Mouse (Mus musculus) embryonic facial prominence, embryonic 13.5 days (tissue): ENCODE measurements around the gene Tnfsf18. TPM values are rescaled to one million over a fixed set of nuclear protein-coding genes. Genes with fewer than 3 reads are reported as not detected.

Source experiments
- ATAC-seq: fragments of 200-750 bp; cut with Nextera tagmentation; 2 replicates; pipeline ENCODE4 v1.8.0; 2017; ENCODE audit warnings: low read depth; ENCODE audit not compliant: insufficient number of reproducible peaks, insufficient read depth, low FRiP score, low TSS enrichment
- H3K27ac ChIP-seq: fragments of 300-500 bp; sonication (generic); 2 replicates; pipeline ENCODE4 v1.5.1; 2015; ENCODE audit warnings: moderate library complexity, mild to moderate bottlenecking, inconsistent platforms
- H3K27me3 ChIP-seq: fragments of 300-500 bp; sonication (generic); 2 replicates; pipeline ENCODE4 v1.6.1; 2015; ENCODE audit warnings: mild to moderate bottlenecking, inconsistent platforms
- H3K36me3 ChIP-seq: fragments of 300-500 bp; sonication (generic); 2 replicates; pipeline ENCODE4 v1.6.1; 2015; ENCODE audit warnings: mild to moderate bottlenecking, inconsistent platforms
- H3K4me1 ChIP-seq: fragments of 300-500 bp; sonication (generic); 2 replicates; pipeline ENCODE4 v1.6.1; 2015; ENCODE audit warnings: inconsistent platforms
- H3K4me2 ChIP-seq: fragments of 300-500 bp; sonication (generic); 2 replicates; pipeline ENCODE4 v1.6.1; 2015; ENCODE audit warnings: moderate library complexity, mild to moderate bottlenecking, inconsistent platforms
- H3K4me3 ChIP-seq: fragments of 300-500 bp; sonication (generic); 2 replicates; pipeline ENCODE4 v1.5.1; 2015; ENCODE audit warnings: mild to moderate bottlenecking, inconsistent platforms
- H3K9ac ChIP-seq: fragments of 300-500 bp; sonication (generic); 2 replicates; pipeline ENCODE4 v1.6.1; 2015; ENCODE audit warnings: mild to moderate bottlenecking, inconsistent platforms
- H3K9me3 ChIP-seq: fragments of 300-500 bp; sonication (generic); 2 replicates; pipeline ENCODE4 v1.6.1; 2016; ENCODE audit warnings: inconsistent platforms
- WGBS: fragments of 180-500 bp; shearing (Covaris S2); methylation state at CpG from one replicate; pipeline ENCODE4 v1.1.7; 2015; ENCODE audit warnings: mixed read lengths; 5-methylcytosine and 5-hydroxymethylcytosine counted together
- polyA plus RNA-seq: library from polyadenylated mRNA; unstranded; fragments of >200 nt; fragmentation: Nextera tagmentation; extraction: Ambion mirVana; gene quantifications from 2 replicates; pipeline ENCODE4 v1.2.1, GENCODE M21; 2015

Tnfsf18 gene
- polyA plus RNA-seq, 1 experiment from 2014 or later = not detected

- Histone ChIP-seq H3K4me1 (no peaks in the 10 kb centered on the region), H3K4me2 (no peak overlapping the region), H3K9ac (no peak overlapping the region), H3K9me3 (no peaks in the 10 kb centered on the region), H3K27ac (no peak overlapping the region), H3K36me3 (no peaks in the 10 kb centered on the region), H3K27me3 (no peaks in the 10 kb centered on the region), H3K4me3 (no peak overlapping the region)
- no peak for ATAC-seq
- WGBS = 78% methylated on average over 6 of the region's 6 CpGs
Observed at GRCm38 (mm10) chr1:161500114-161500810, 5.8 kb downstream of the Tnfsf18 start.

GRCm38 (mm10) chr1:161500811-161501146 is 6.3 kb downstream of the Tnfsf18 start:
- no peak overlapping the region for H3K4me2 ChIP-seq
- no peak for ATAC-seq
- no peaks in the 10 kb centered on the region for H3K4me1 ChIP-seq
- H3K36me3 ChIP-seq = no peaks in the 10 kb centered on the region
- H3K27me3 ChIP-seq = no peaks in the 10 kb centered on the region
- no peaks in the 10 kb centered on the region for H3K9me3 ChIP-seq
- no peak overlapping the region for H3K27ac ChIP-seq
- 58% methylated on average over 4 of the region's 4 CpGs for WGBS
- no peak overlapping the region for H3K9ac ChIP-seq
- H3K4me3 ChIP-seq = no peak overlapping the region

- no peaks in the 10 kb centered on the region for H3K4me1 ChIP-seq
- H3K9ac ChIP-seq = no peak overlapping the region
- no peaks in the 10 kb centered on the region for H3K9me3 ChIP-seq
- no peak overlapping the region for H3K4me2 ChIP-seq
- H3K27ac ChIP-seq = no peak overlapping the region
- no peak for ATAC-seq
- WGBS = 87% methylated on average over 4 of the region's 4 CpGs
- H3K27me3 ChIP-seq = no peaks in the 10 kb centered on the region
- H3K36me3 ChIP-seq = no peaks in the 10 kb centered on the region
- no peak overlapping the region for H3K4me3 ChIP-seq
Observed at GRCm38 (mm10) chr1:161506317-161506716, 11.9 kb downstream of the Tnfsf18 start.

- no peak for ATAC-seq
- H3K36me3 ChIP-seq = no peaks in the 10 kb centered on the region
- no peak overlapping the region for H3K4me2 ChIP-seq
- no peak overlapping the region for H3K9ac ChIP-seq
- H3K4me3 ChIP-seq = no peak overlapping the region
- no peaks in the 10 kb centered on the region for H3K4me1 ChIP-seq
- no peak overlapping the region for H3K27ac ChIP-seq
- H3K27me3 ChIP-seq = no peaks in the 10 kb centered on the region
- H3K9me3 ChIP-seq = no peaks in the 10 kb centered on the region
- WGBS = 58% methylated on average over 3 of the region's 3 CpGs
Observed at GRCm38 (mm10) chr1:161507623-161508047, 13.2 kb downstream of the Tnfsf18 start.

GRCm38 (mm10) chr1:161517355-161517754 is 22.9 kb downstream of the Tnfsf18 start:
- Histone ChIP-seq H3K4me3 (no peak overlapping the region), H3K27ac (no peak overlapping the region), H3K27me3 (no peaks in the 10 kb centered on the region), H3K36me3 (no peaks in the 10 kb centered on the region), H3K4me2 (no peak overlapping the region), H3K9ac (no peak overlapping the region), H3K4me1 (no peaks in the 10 kb centered on the region), H3K9me3 (no peaks in the 10 kb centered on the region)
- 77% methylated on average over 3 of the region's 3 CpGs for WGBS
- no peak for ATAC-seq

GRCm38 (mm10) chr1:161520223-161520622 is 25.8 kb downstream of the Tnfsf18 start:
- Histone ChIP-seq H3K4me3 (no peak overlapping the region), H3K27ac (no peak overlapping the region), H3K9me3 (no peaks in the 10 kb centered on the region), H3K4me1 (no peaks in the 10 kb centered on the region), H3K4me2 (no peak overlapping the region), H3K36me3 (no peaks in the 10 kb centered on the region), H3K9ac (no peak overlapping the region), H3K27me3 (no peaks in the 10 kb centered on the region)
- 73% methylated on average over 1 of the region's 1 CpGs for WGBS
- ATAC-seq = no peak

- Histone ChIP-seq H3K27me3 (no peaks in the 10 kb centered on the region), H3K4me2 (no peak overlapping the region), H3K4me3 (no peak overlapping the region), H3K4me1 (no peaks in the 10 kb centered on the region), H3K36me3 (no peaks in the 10 kb centered on the region), H3K9me3 (no peaks in the 10 kb centered on the region), H3K27ac (no peak overlapping the region), H3K9ac (no peak overlapping the region)
- WGBS = 85% methylated on average over 1 of the region's 1 CpGs
- no peak for ATAC-seq
Observed at GRCm38 (mm10) chr1:161528173-161528572, 33.7 kb downstream of the Tnfsf18 start.

- WGBS = 81% methylated on average over 5 of the region's 5 CpGs
- no peaks in the 10 kb centered on the region for H3K9me3 ChIP-seq
- ATAC-seq = no peak
Observed at GRCm38 (mm10) chr1:161550596-161551095, 56.2 kb downstream of the Tnfsf18 start.

GRCm38 (mm10) chr1:161552098-161552497 is 57.6 kb downstream of the Tnfsf18 start:
- WGBS = 70% methylated on average over 2 of the region's 2 CpGs

More at GRCm38 (mm10) chr1:161550596-161551095, 56.2 kb downstream of the Tnfsf18 start:
- H3K4me1 ChIP-seq = no peaks in the 10 kb centered on the region
- H3K36me3 ChIP-seq = no peaks in the 10 kb centered on the region
- no peak overlapping the region for H3K27ac ChIP-seq
- H3K4me3 ChIP-seq = no peak overlapping the region
- no peak overlapping the region for H3K9ac ChIP-seq
- H3K4me2 ChIP-seq = no peak overlapping the region
- no peaks in the 10 kb centered on the region for H3K27me3 ChIP-seq

More at GRCm38 (mm10) chr1:161552098-161552497, 57.6 kb downstream of the Tnfsf18 start:
- no peak for ATAC-seq
- Histone ChIP-seq H3K27ac (no peak overlapping the region), H3K4me3 (no peak overlapping the region), H3K9ac (no peak overlapping the region), H3K4me1 (no peaks in the 10 kb centered on the region), H3K4me2 (no peak overlapping the region), H3K36me3 (no peaks in the 10 kb centered on the region), H3K27me3 (no peaks in the 10 kb centered on the region), H3K9me3 (no peaks in the 10 kb centered on the region)

Other genes starting within 250 kb of the Tnfsf18 start
- 386 and 412 TPM in 2 replicates for gene Prdx6, start 243.4 kb upstream of the Tnfsf18 start, polyA plus RNA-seq
- not detected in 2 replicates for gene Tnfsf4, start 99.2 kb upstream of the Tnfsf18 start, polyA plus RNA-seq